Mouse (Mus musculus) midbrain, embryonic 13.5 days (tissue): ENCODE data around the gene Jph3. TPM values are rescaled to one million over a fixed set of nuclear protein-coding genes. Genes with fewer than 3 reads are reported as not detected.

Source experiments
- ATAC-seq: fragments of 200-750 bp; cut with Nextera tagmentation; 2 replicates; pipeline ENCODE4 v1.8.0; 2017; ENCODE audit warnings: mild to moderate bottlenecking, moderate TSS enrichment, moderate library complexity
- H3K27ac ChIP-seq: fragments of 300-500 bp; sonication (generic); 2 replicates; pipeline ENCODE4 v1.5.1; 2015; ENCODE audit warnings: inconsistent platforms, mild to moderate bottlenecking, moderate library complexity
- H3K27me3 ChIP-seq: fragments of 300-500 bp; sonication (generic); 2 replicates; pipeline ENCODE4 v1.6.1; 2015; ENCODE audit warnings: mild to moderate bottlenecking, inconsistent platforms
- H3K36me3 ChIP-seq: fragments of 300-500 bp; sonication (generic); 2 replicates; pipeline ENCODE4 v1.6.1; 2015; ENCODE audit warnings: mild to moderate bottlenecking, inconsistent platforms
- H3K4me1 ChIP-seq: fragments of 300-500 bp; sonication (generic); replicated peaks from 2 replicates; pipeline ENCODE4 v1.6.1; 2015; ENCODE audit warnings: inconsistent platforms
- H3K4me2 ChIP-seq: fragments of 300-500 bp; sonication (generic); replicated peaks from 2 replicates; pipeline ENCODE4 v1.6.1; 2015; ENCODE audit warnings: moderate library complexity, mild to moderate bottlenecking, inconsistent platforms
- H3K4me3 ChIP-seq: fragments of 300-500 bp; sonication (generic); replicated peaks from 2 replicates; pipeline ENCODE4 v1.5.1; 2015; ENCODE audit warnings: mild to moderate bottlenecking, inconsistent platforms
- H3K9ac ChIP-seq: fragments of 300-500 bp; sonication (generic); replicated peaks from 2 replicates; pipeline ENCODE4 v1.6.1; 2015; ENCODE audit warnings: mild to moderate bottlenecking, inconsistent platforms
- H3K9me3 ChIP-seq: fragments of 300-500 bp; sonication (generic); 2 replicates; pipeline ENCODE4 v1.6.1; 2016; ENCODE audit warnings: mild to moderate bottlenecking, inconsistent platforms
- WGBS: fragments of 180-500 bp; shearing (Covaris S2); methylation state at CpG from one replicate; pipeline ENCODE4 v1.1.7; 2015; 5-methylcytosine and 5-hydroxymethylcytosine counted together
- polyA plus RNA-seq: library from polyadenylated mRNA; unstranded; fragments of >200 nt; fragmentation: Nextera tagmentation; extraction: Ambion mirVana; gene quantifications from 2 replicates; pipeline ENCODE4 v1.2.1, GENCODE M21; 2015

The Jph3 gene
- polyA plus RNA-seq: 62.3 and 65.4 TPM in 2 replicates

DNA sequence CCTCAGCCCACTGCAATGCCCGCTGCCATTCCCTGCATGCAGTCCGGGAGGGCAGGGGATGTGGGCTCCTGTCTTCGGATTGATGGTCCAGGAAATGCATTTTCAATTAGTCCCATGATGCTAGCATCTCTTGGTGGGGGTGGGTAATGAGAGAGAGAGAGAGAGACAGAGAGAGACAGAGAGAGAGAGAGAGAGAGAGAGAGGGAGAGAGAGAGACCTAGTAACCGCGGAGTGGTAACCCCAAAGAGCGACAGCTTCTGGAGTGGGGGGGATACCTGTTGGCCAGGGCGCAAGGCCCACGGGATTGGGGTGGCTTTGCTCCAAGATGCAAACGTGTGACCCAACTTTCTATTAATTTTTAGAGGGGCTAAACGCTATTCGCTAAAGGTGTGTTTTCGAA lies at the start of gene Jph3:
Gene Jph3, plus strand, starts transcription at position 301 of the 400 bp plus-strand sequence.
- no peak for ATAC-seq
- Histone ChIP-seq H3K4me2 (peak within 1 kb of the TSS; percentile 86), H3K27ac (peak within 1 kb of the TSS; percentile 57), H3K27me3 (peaks cover 59% of the 10 kb centered on the region), H3K4me1 (peaks cover 39% of the 10 kb centered on the region), H3K9ac (peak within 1 kb of the TSS; percentile 73), H3K9me3 (peaks cover 3% of the 10 kb centered on the region; the same call in 1 of the 2 replicates), H3K36me3 (no peaks in the 10 kb centered on the region), H3K4me3 (peak within 1 kb of the TSS; percentile 68)
- WGBS: 6% methylated on average over 12 of the region's 12 CpGs

GRCm38 (mm10) chr8:121680896-121681295 lies 48.5 kb upstream of the Jph3 start:
- Histone ChIP-seq H3K4me2 (no peak overlapping the region), H3K4me3 (no peak overlapping the region), H3K4me1 (no peaks in the 10 kb centered on the region), H3K27me3 (no peaks in the 10 kb centered on the region), H3K9ac (no peak overlapping the region), H3K9me3 (no peaks in the 10 kb centered on the region), H3K27ac (no peak overlapping the region), H3K36me3 (no peaks in the 10 kb centered on the region)
- WGBS: 89% methylated on average over 4 of the region's 4 CpGs
- ATAC-seq: no peak

- Histone ChIP-seq H3K27ac (no peak overlapping the region), H3K9ac (no peak overlapping the region), H3K36me3 (no peaks in the 10 kb centered on the region), H3K27me3 (no peaks in the 10 kb centered on the region), H3K4me2 (no peak overlapping the region), H3K4me3 (no peak overlapping the region), H3K4me1 (0 out of 2 replicates have a peak, but pooled peaks cover 5% of the 10 kb centered on the region), H3K9me3 (no peaks in the 10 kb centered on the region)
- ATAC-seq: no peak
- 60% methylated on average over 10 of the region's 10 CpGs for WGBS
Observed at GRCm38 (mm10) chr8:121681457-121681856, 48.0 kb upstream of the Jph3 start.

DNA sequence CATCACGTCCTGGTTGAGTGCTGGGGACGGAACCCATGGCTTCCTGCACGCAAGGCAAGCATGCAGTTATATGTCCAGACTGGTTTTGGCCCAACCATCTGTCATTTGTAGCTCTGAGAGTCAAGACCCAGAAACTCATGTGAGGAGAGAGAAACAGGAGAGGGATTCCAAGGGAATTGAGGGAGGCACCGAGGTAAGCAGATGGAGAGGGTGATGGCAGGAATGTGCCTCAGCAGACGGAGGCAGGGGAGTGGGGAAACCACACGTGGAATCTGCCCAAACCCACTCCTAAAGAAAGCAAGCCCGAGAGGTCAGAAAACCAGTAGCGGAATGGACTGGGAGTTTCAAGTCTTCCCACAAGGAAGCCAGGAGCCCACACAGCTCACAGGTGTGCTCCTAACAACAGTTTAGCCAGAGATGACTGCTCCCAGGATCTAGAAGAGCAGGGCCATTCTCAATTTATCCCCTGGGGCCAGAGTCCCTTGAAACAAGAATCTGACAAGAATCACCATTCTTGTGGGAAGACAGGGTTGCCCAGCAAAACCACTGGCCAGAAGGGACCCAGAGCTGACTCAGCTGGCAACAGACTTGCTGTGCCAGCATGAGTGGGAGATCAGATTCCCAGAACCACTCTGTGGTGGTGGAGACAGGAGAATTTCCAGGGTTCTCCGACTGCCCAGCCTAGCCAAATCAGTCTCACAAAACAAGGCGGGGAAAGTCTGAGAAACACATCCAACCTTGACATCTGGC lies 46.2 kb upstream of the Jph3 start:
- Histone ChIP-seq H3K9ac (no peak overlapping the region), H3K36me3 (no peaks in the 10 kb centered on the region), H3K4me2 (no peak overlapping the region), H3K4me3 (no peak overlapping the region), H3K27ac (no peak overlapping the region), H3K27me3 (no peaks in the 10 kb centered on the region), H3K4me1 (peaks cover 15% of the 10 kb centered on the region), H3K9me3 (no peaks in the 10 kb centered on the region)
- 84% methylated on average over 10 of the region's 10 CpGs for WGBS
- ATAC-seq: no peak

DNA sequence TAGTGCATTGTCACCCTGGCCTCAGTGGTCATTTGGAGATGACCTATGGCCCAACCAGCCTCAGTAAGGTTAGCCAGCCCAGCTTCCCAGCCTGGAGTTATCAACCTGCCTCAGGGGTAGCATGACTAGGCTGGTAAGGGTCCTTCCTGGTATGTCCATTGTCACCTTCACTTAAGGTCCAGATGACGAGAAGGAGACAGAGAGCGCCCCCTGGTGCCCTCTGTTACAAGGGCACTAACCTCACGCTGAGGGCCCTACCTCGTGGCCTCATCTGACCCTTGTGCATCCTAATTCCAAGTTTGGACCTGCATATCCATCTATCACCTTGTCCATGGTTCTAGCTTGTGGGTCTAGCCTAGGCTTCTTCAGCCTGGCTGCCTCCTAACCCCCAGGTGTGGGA lies 44.0 kb upstream of the Jph3 start:
- Histone ChIP-seq H3K36me3 (no peaks in the 10 kb centered on the region), H3K4me3 (no peak overlapping the region), H3K4me2 (no peak overlapping the region), H3K9ac (no peak overlapping the region), H3K4me1 (peaks cover 22% of the 10 kb centered on the region), H3K9me3 (no peaks in the 10 kb centered on the region), H3K27ac (no peak overlapping the region), H3K27me3 (no peaks in the 10 kb centered on the region)
- no peak for ATAC-seq
- 3% methylated on average over 4 of the region's 4 CpGs for WGBS

- no peak overlapping the region for H3K4me3 ChIP-seq
- H3K9me3 ChIP-seq: no peaks in the 10 kb centered on the region
- no peak overlapping the region for H3K9ac ChIP-seq
- H3K4me1 ChIP-seq: peaks cover 22% of the 10 kb centered on the region
- 46% methylated on average over 14 of the region's 14 CpGs for WGBS
- H3K27me3 ChIP-seq: no peaks in the 10 kb centered on the region
- H3K4me2 ChIP-seq: 0 out of 2 replicates have a peak overlapping the region, but pooled peaks have one; percentile 2
- peak; percentile 77 for ATAC-seq
- H3K27ac ChIP-seq: peak overlapping the region; percentile 91
- no peaks in the 10 kb centered on the region for H3K36me3 ChIP-seq
Observed at GRCm38 (mm10) chr8:121687455-121688161, 41.8 kb upstream of the Jph3 start.

- Histone ChIP-seq H3K36me3 (no peaks in the 10 kb centered on the region), H3K9me3 (no peaks in the 10 kb centered on the region), H3K9ac (no peak overlapping the region), H3K27me3 (no peaks in the 10 kb centered on the region), H3K4me3 (no peak overlapping the region), H3K27ac (peak overlapping the region; percentile 91), H3K4me1 (peaks cover 22% of the 10 kb centered on the region), H3K4me2 (no peak overlapping the region)
- WGBS: 43% methylated on average over 5 of the region's 5 CpGs
- no peak for ATAC-seq
Observed at GRCm38 (mm10) chr8:121688496-121688895, 40.9 kb upstream of the Jph3 start.

DNA sequence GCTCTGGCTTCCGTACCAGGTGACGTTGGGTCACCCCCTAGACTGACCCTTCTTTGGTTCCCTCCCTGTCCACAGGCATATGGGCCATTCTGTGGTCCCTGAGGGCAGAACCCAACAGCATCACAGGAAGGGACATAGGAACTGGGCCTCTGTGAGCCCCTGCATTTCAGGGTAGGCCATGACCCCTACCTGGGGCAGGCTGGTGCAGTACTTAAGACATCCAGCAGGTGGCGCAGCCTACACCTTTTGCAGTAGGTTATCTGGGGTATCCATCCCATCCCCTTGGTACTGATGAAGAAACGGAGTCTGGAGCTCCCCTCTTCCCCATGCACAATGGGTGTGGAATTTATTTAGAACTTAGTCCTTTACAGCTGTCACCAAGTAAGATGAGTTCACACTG lies 35.0 kb upstream of the Jph3 start:
- no peaks in the 10 kb centered on the region for H3K9me3 ChIP-seq
- H3K27ac ChIP-seq: no peak overlapping the region
- ATAC-seq: no peak
- WGBS: 47% methylated on average over 4 of the region's 4 CpGs
- no peak overlapping the region for H3K4me2 ChIP-seq
- H3K36me3 ChIP-seq: no peaks in the 10 kb centered on the region
- peaks cover 19% of the 10 kb centered on the region for H3K4me1 ChIP-seq
- H3K27me3 ChIP-seq: no peaks in the 10 kb centered on the region
- H3K9ac ChIP-seq: no peak overlapping the region
- H3K4me3 ChIP-seq: no peak overlapping the region

DNA sequence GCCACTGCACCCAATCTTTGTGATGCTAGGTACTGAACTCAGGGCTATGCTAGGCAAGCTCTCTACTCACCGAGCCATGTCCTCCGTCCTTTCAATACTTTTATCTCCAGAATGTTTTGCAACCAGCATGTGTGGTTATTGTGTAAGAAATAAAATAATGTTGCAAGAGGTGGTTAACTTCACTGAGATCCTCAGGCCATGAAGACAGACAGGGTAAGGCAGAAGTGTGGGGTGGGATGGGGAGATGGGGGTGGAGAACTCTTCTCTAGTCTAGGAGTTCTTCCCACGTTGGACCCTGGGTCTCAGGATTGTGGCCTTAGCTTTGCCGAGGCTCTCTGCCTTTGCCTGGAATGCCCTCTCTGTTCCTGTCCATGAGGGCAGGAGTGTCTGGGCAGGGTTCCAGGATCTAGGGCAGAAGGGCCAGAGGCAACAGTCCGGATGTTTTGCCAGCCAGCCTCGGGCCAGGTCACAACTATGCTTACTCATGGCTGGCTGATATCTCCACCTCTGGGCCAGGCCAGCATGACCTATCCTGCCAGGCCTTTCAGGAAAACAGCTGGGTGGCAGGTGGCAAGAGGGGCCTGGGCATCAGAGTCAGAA lies 33.7 kb upstream of the Jph3 start:
- Histone ChIP-seq H3K27me3 (no peaks in the 10 kb centered on the region), H3K4me1 (peaks cover 22% of the 10 kb centered on the region), H3K4me3 (no peak overlapping the region), H3K36me3 (no peaks in the 10 kb centered on the region), H3K9me3 (no peaks in the 10 kb centered on the region), H3K9ac (no peak overlapping the region), H3K27ac (no peak overlapping the region), H3K4me2 (no peak overlapping the region)
- 86% methylated on average over 6 of the region's 6 CpGs for WGBS
- ATAC-seq: no peak

DNA sequence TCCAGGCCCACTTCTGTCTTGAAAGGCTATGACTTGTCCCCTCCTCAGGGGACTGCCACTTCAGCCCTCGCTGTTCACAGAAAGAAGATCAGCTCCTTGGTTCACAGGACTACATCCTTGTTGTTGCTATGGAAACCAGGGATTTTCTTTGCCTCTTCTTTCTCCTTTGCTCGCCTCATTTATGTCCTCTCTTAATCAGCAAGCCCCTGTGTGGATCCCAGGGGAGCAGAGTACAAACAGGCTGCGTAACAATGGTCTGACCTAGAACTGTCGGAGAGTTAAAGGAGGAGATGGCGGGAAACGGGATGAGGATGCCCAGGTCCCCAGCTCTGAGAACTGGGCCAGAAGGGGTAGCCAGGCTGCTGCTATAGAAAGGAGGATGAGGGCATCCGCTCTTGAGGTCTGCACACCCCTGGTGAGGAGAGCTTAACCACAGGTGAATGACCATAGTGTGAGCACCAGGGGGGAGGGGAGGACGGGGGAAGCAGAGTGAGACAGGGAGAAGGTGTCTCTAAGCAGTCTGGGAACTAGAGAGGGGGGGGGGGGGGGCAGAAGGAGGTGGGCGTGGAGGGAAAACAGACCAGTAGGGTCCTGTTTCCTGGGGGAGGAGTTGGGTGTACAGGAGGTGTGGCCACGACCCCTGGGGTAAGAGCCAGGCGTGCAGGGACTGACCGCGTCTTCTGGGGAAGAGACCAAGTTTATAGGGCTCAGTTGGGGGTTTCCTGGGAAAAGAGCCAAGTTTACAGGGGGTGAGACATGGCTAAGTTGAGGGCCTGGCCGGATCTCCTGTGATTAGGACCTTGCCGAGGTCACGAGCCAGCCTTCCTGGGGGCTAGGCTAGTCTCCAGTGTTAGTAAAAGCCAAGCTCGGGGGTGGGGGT lies 31.4 kb upstream of the Jph3 start:
- Histone ChIP-seq H3K36me3 (no peaks in the 10 kb centered on the region), H3K4me2 (peak overlapping the region; percentile 45), H3K4me3 (peak overlapping the region; percentile 7; the same call in 1 of the 2 replicates), H3K27ac (peak overlapping the region; percentile 83), H3K4me1 (peaks cover 22% of the 10 kb centered on the region), H3K9ac (0 out of 2 replicates have a peak overlapping the region, but pooled peaks have one; percentile 21), H3K9me3 (no peaks in the 10 kb centered on the region), H3K27me3 (no peaks in the 10 kb centered on the region)
- ATAC-seq: peak; percentile 80
- 1% methylated on average over 16 of the region's 17 CpGs for WGBS

- H3K36me3 ChIP-seq: no peaks in the 10 kb centered on the region
- no peaks in the 10 kb centered on the region for H3K27me3 ChIP-seq
- H3K4me3 ChIP-seq: peak overlapping the region; percentile 7; the same call in 1 of the 2 replicates
- peak overlapping the region; percentile 45 for H3K4me2 ChIP-seq
- peak overlapping the region; percentile 21; the same call in 1 of the 2 replicates for H3K9ac ChIP-seq
- ATAC-seq: peak; percentile 51
- no peaks in the 10 kb centered on the region for H3K9me3 ChIP-seq
- peak overlapping the region; percentile 83 for H3K27ac ChIP-seq
- WGBS: 12% methylated on average over 9 of the region's 9 CpGs
- H3K4me1 ChIP-seq: peaks cover 22% of the 10 kb centered on the region
Observed at GRCm38 (mm10) chr8:121698615-121699101, 30.8 kb upstream of the Jph3 start.
